Mouse (Mus musculus) embryonic facial prominence, embryonic 14.5 days (tissue): ENCODE data around the gene Cryba4. TPM values are rescaled to one million over a fixed set of nuclear protein-coding genes. Genes with fewer than 3 reads are reported as not detected.

ENCODE experiments used
- polyA plus RNA-seq: library from polyadenylated mRNA; unstranded; fragments of >200 nt; fragmentation: Nextera tagmentation; extraction: Ambion mirVana; gene quantifications from 2 replicates; pipeline ENCODE4 v1.2.1, GENCODE M21; 2014

Cryba4 gene
- polyA plus RNA-seq, 1 experiment from 2014 or later = 2.8 TPM

Other genes with a start within 250 kb of the Cryba4 start
- 1.8 and 3.2 TPM in 2 replicates for gene Crybb1, start 3.3 kb upstream of the Cryba4 start, polyA plus RNA-seq
- gene Tpst2, start 24.2 kb upstream of the Cryba4 start, polyA plus RNA-seq = 46.9 and 50.6 TPM in 2 replicates
- 23.1 and 23.2 TPM in 2 replicates for gene Tfip11, start 73.8 kb upstream of the Cryba4 start, polyA plus RNA-seq
- 30.3 and 34.3 TPM in 2 replicates for gene Srrd, start 90.5 kb upstream of the Cryba4 start, polyA plus RNA-seq
- gene Hps4, start 90.6 kb upstream of the Cryba4 start, polyA plus RNA-seq = 31.1 and 31.6 TPM in 2 replicates
- 0.09 and 0.13 TPM in 2 replicates for gene Gm6583, start 103.5 kb upstream of the Cryba4 start, polyA plus RNA-seq
- 18.2 and 20.3 TPM in 2 replicates for gene Asphd2, start 142.3 kb upstream of the Cryba4 start, polyA plus RNA-seq
- not detected in 2 replicates for gene Gm6588, start 196.9 kb upstream of the Cryba4 start, polyA plus RNA-seq